Mouse (Mus musculus) kidney, adult 2 months (tissue): ENCODE data around the gene Slc5a4b.

ENCODE experiments used
- CTCF ChIP-seq: fragments of 200-500 bp; conservative IDR thresholded peaks from 2 replicates; pipeline ENCODE4 v1.5.1; 2011; ENCODE audit warnings: low read depth, mild to moderate bottlenecking, control low read depth, low read length, moderate library complexity, mixed read lengths; ENCODE audit not compliant: insufficient read depth, insufficient read length
- POLR2A ChIP-seq: fragments of 200-500 bp; IDR thresholded peaks from one replicate; pipeline ENCODE4 v1.6.1; 2011; ENCODE audit warnings: low read depth, low read length, control low read depth

- TF ChIP-seq CTCF, result no peak
- no peak for TF ChIP-seq POLR2A
Observed at GRCm38 (mm10) chr10:76157528-76157927, 46.8 kb upstream of the Slc5a4b start.
